Mouse (Mus musculus) MN1 (cell line): ENCODE data around the gene Zfp617.
"Not testable (repeated sequence)": the region's sequence is repeated elsewhere in the genome, so short reads cannot be mapped to it uniquely, and the experiment has no call there.

Experiments
- DNase-seq: peaks from one replicate; pipeline ENCODE4 v3.0.0-alpha.2; 2016; ENCODE audit warnings: low spot score

The Zfp617 gene

GRCm38 (mm10) chr8:71908309-71909261, at the start of gene Zfp617, which contains the start of gene Zfp882:
Gene Zfp617 (plus strand): TSS chr8:71908635.
Gene Zfp882 (plus strand): TSS chr8:71908608.
- peak; percentile 94 for DNase-seq

GRCm38 (mm10) chr8:71861551-71861950, 46.9 kb upstream of the Zfp617 start:
- DNase-seq: not testable (repeated sequence)

- DNase-seq: not testable (repeated sequence)
Observed at GRCm38 (mm10) chr8:71862038-71862437, 46.4 kb upstream of the Zfp617 start.

- peak; percentile 90 for DNase-seq
Observed at GRCm38 (mm10) chr8:71881618-71882274, 26.7 kb upstream of the Zfp617 start, which contains the start of gene Zfp709. Gene Zfp709 (plus strand): TSS chr8:71882019.

GRCm38 (mm10) chr8:71900666-71901065, 7.8 kb upstream of the Zfp617 start:
- DNase-seq: not testable (repeated sequence)

- not testable (repeated sequence) for DNase-seq
Observed at GRCm38 (mm10) chr8:71903084-71903483, 5.4 kb upstream of the Zfp617 start.

- DNase-seq: no peak
Observed at GRCm38 (mm10) chr8:71906809-71907208, 1.6 kb upstream of the Zfp617 start.

- peak; percentile 76 for DNase-seq
Observed at GRCm38 (mm10) chr8:71907798-71908257, 607 bp upstream of the Zfp617 start.

- DNase-seq: no peak
Observed at GRCm38 (mm10) chr8:71912286-71912685, 3.9 kb downstream of the Zfp617 start.

GRCm38 (mm10) chr8:71922567-71923401, 14.3 kb downstream of the Zfp617 start:
- peak; percentile 98 for DNase-seq

- no peak for DNase-seq
Observed at GRCm38 (mm10) chr8:71925791-71926190, 17.4 kb downstream of the Zfp617 start.

- peak; percentile 30 for DNase-seq
Observed at GRCm38 (mm10) chr8:71926551-71926950, 18.1 kb downstream of the Zfp617 start.

GRCm38 (mm10) chr8:71927779-71928178, 19.3 kb downstream of the Zfp617 start:
- DNase-seq: no peak

- not testable (repeated sequence) for DNase-seq
Observed at GRCm38 (mm10) chr8:71938037-71938436, 29.6 kb downstream of the Zfp617 start.

- DNase-seq: no peak
Observed at GRCm38 (mm10) chr8:71940293-71941208, 32.1 kb downstream of the Zfp617 start.

- DNase-seq: no peak
Observed at GRCm38 (mm10) chr8:71941776-71942175, 33.3 kb downstream of the Zfp617 start.

GRCm38 (mm10) chr8:71948624-71949023, 40.2 kb downstream of the Zfp617 start:
- no peak for DNase-seq

- peak; percentile 100 for DNase-seq
Observed at GRCm38 (mm10) chr8:71950482-71951221, 42.2 kb downstream of the Zfp617 start, which contains the start of gene Zfp961. Gene Zfp961 (plus strand): TSS chr8:71951038.

GRCm38 (mm10) chr8:71951436-71952161, 43.2 kb downstream of the Zfp617 start:
- DNase-seq: peak; percentile 41
